Mouse (Mus musculus) ES-Bruce4 (cell line): Measurements from ENCODE around the gene Olfr1385.

Experiments used
- CTCF ChIP-seq: IDR thresholded peaks from one replicate; pipeline ENCODE4 v1.8.1; 2011; ENCODE audit warnings: low read depth, low read length
- POLR2A ChIP-seq: IDR thresholded peaks from one replicate; pipeline ENCODE4 v1.8.1; 2011; ENCODE audit warnings: low read length; ENCODE audit not compliant: insufficient read depth

DNA sequence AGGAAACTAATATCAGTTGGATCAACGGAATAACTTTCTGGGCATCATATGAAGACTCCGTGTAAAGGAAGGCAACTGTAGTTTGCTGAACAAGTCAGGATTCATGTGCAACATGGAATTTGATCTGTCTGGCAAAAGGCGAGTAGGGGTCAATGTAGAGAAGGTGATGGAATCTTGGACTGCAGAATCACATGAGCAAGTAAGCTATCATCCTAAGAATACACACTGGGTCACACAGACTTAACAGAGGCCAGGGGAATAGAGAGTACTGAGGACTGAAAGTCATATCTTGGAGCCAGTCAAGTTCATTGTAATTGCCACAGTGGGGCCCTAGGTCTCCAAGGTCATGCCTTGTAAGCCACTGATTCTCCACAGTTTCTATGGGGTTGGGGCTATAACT is 39.1 kb downstream of the Olfr1385 start, which contains the start of gene Olfr1382:
- TF ChIP-seq POLR2A (no peak), CTCF (no peak)
